Mouse (Mus musculus) intestine, embryonic 16.5 days (tissue): ENCODE measurements around the gene Cip2a. TPM values are rescaled to one million over a fixed set of nuclear protein-coding genes. Genes with fewer than 3 reads are reported as not detected.

Experiments
- ATAC-seq: fragments of 200-750 bp; cut with Nextera tagmentation; 2 replicates; pipeline ENCODE4 v1.8.0; 2017; ENCODE audit warnings: moderate TSS enrichment, moderate library complexity
- H3K27ac ChIP-seq: fragments of 300-500 bp; sonication (generic); 2 replicates; pipeline ENCODE4 v1.5.1; 2014; ENCODE audit warnings: mild to moderate bottlenecking, low read length
- H3K27me3 ChIP-seq: fragments of 300-500 bp; sonication (generic); replicated peaks from 2 replicates; pipeline ENCODE4 v1.6.1; 2014; ENCODE audit warnings: low read length, control low read depth, mixed read lengths; ENCODE audit not compliant: control insufficient read depth, insufficient read depth
- H3K36me3 ChIP-seq: fragments of 300-500 bp; sonication (generic); 2 replicates; pipeline ENCODE4 v1.6.1; 2014; ENCODE audit warnings: low read length, control low read depth; ENCODE audit not compliant: control insufficient read depth, insufficient read depth
- H3K4me1 ChIP-seq: fragments of 300-500 bp; sonication (generic); 2 replicates; pipeline ENCODE4 v1.6.1; 2014; ENCODE audit warnings: low read length, control low read depth, mixed read lengths; ENCODE audit not compliant: control insufficient read depth, insufficient read depth
- H3K4me2 ChIP-seq: fragments of 300-500 bp; sonication (generic); 2 replicates; pipeline ENCODE4 v1.6.1; 2014; ENCODE audit warnings: low read depth, low read length, control low read depth
- H3K4me3 ChIP-seq: fragments of 300-500 bp; sonication (generic); 2 replicates; pipeline ENCODE4 v1.5.1; 2014; ENCODE audit warnings: mild to moderate bottlenecking, low read length
- H3K9ac ChIP-seq: fragments of 300-500 bp; sonication (generic); 2 replicates; pipeline ENCODE4 v1.6.1; 2014; ENCODE audit warnings: low read depth, low read length
- H3K9me3 ChIP-seq: fragments of 300-500 bp; sonication (generic); 2 replicates; pipeline ENCODE4 v1.6.1; 2016; ENCODE audit warnings: low read length, control low read depth; ENCODE audit not compliant: control insufficient read depth
- WGBS: fragments of 180-500 bp; shearing (Covaris S2); extraction: QIAGEN DNeasy Blood & Tissue Kit; methylation state at CpG from one replicate; pipeline ENCODE4 v1.1.7; 2014; 5-methylcytosine and 5-hydroxymethylcytosine counted together
- polyA plus RNA-seq: library from polyadenylated mRNA; unstranded; fragments of >200 nt; fragmentation: Nextera tagmentation; extraction: Ambion mirVana; gene quantifications from 2 replicates; pipeline ENCODE4 v1.2.1, GENCODE M21; 2015

Cip2a gene
- 18.1 and 18.3 TPM in 2 replicates for polyA plus RNA-seq

- H3K4me2 ChIP-seq: peak within 1 kb of the TSS; percentile 55
- whole genome bisulfite sequencing: under 1% methylated on average over 73 of the region's 74 CpGs
- peak within 1 kb of the TSS; percentile 99 for H3K9ac ChIP-seq
- H3K4me1 ChIP-seq: peaks cover 2% of the 10 kb centered on the region; the same call in 1 of the 2 replicates
- peak within 1 kb of the TSS; percentile 77 for H3K4me3 ChIP-seq
- peak within 1 kb of the TSS; percentile 88 for H3K27ac ChIP-seq
- H3K9me3 ChIP-seq: no peaks in the 10 kb centered on the region
- ATAC-seq: peak; percentile 99
- no peaks in the 10 kb centered on the region for H3K27me3 ChIP-seq
- H3K36me3 ChIP-seq: no peaks in the 10 kb centered on the region
These were observed at the start of gene Cip2a, which contains the start of gene Dzip3 for GRCm38 (mm10) chr16:48993559-48994342. Gene Cip2a (plus strand): TSS chr16:48994185. Gene Dzip3 (minus strand): TSS chr16:48994165.

GRCm38 (mm10) chr16:48972996-48973395 is 21.0 kb upstream of the Cip2a start:
- Histone ChIP-seq H3K4me2 (no peak overlapping the region), H3K4me1 (no peaks in the 10 kb centered on the region), H3K4me3 (no peak overlapping the region), H3K36me3 (no peaks in the 10 kb centered on the region), H3K27ac (no peak overlapping the region), H3K27me3 (no peaks in the 10 kb centered on the region), H3K9ac (no peak overlapping the region), H3K9me3 (no peaks in the 10 kb centered on the region)
- WGBS: 95% methylated on average over 2 of the region's 2 CpGs
- no peak for ATAC-seq

GRCm38 (mm10) chr16:48973548-48973947 is 20.4 kb upstream of the Cip2a start:
- no peak for ATAC-seq
- no peak overlapping the region for H3K27ac ChIP-seq
- no peaks in the 10 kb centered on the region for H3K9me3 ChIP-seq
- H3K4me2 ChIP-seq: no peak overlapping the region
- H3K36me3 ChIP-seq: no peaks in the 10 kb centered on the region
- no peaks in the 10 kb centered on the region for H3K4me1 ChIP-seq
- H3K27me3 ChIP-seq: no peaks in the 10 kb centered on the region
- 96% methylated on average over 1 of the region's 1 CpGs for WGBS
- no peak overlapping the region for H3K4me3 ChIP-seq
- no peak overlapping the region for H3K9ac ChIP-seq

GRCm38 (mm10) chr16:48979965-48980364 is 14.0 kb upstream of the Cip2a start:
- Histone ChIP-seq H3K4me2 (no peak overlapping the region), H3K9ac (no peak overlapping the region), H3K36me3 (no peaks in the 10 kb centered on the region), H3K27ac (no peak overlapping the region), H3K9me3 (no peaks in the 10 kb centered on the region), H3K4me1 (no peaks in the 10 kb centered on the region), H3K4me3 (no peak overlapping the region), H3K27me3 (no peaks in the 10 kb centered on the region)
- no peak for ATAC-seq

GRCm38 (mm10) chr16:48985034-48985627 is 8.9 kb upstream of the Cip2a start:
- H3K27ac ChIP-seq: no peak overlapping the region
- H3K4me3 ChIP-seq: no peak overlapping the region
- H3K27me3 ChIP-seq: no peaks in the 10 kb centered on the region
- no peaks in the 10 kb centered on the region for H3K9me3 ChIP-seq
- WGBS: 61% methylated on average over 5 of the region's 5 CpGs
- H3K9ac ChIP-seq: no peak overlapping the region
- no peak overlapping the region for H3K4me2 ChIP-seq
- H3K4me1 ChIP-seq: no peaks in the 10 kb centered on the region
- H3K36me3 ChIP-seq: no peaks in the 10 kb centered on the region
- ATAC-seq: no peak

GRCm38 (mm10) chr16:48989700-48990099 is 4.3 kb upstream of the Cip2a start:
- peaks cover 2% of the 10 kb centered on the region; the same call in 1 of the 2 replicates for H3K4me1 ChIP-seq
- ATAC-seq: no peak
- no peak overlapping the region for H3K4me3 ChIP-seq
- H3K36me3 ChIP-seq: no peaks in the 10 kb centered on the region
- H3K27me3 ChIP-seq: no peaks in the 10 kb centered on the region
- no peak overlapping the region for H3K9ac ChIP-seq
- no peak overlapping the region for H3K27ac ChIP-seq
- H3K4me2 ChIP-seq: no peak overlapping the region
- no peaks in the 10 kb centered on the region for H3K9me3 ChIP-seq

GRCm38 (mm10) chr16:48992437-48993230 is 1.4 kb upstream of the Cip2a start:
- no peaks in the 10 kb centered on the region for H3K36me3 ChIP-seq
- H3K27ac ChIP-seq: no peak overlapping the region
- WGBS: 23% methylated on average over 10 of the region's 10 CpGs
- H3K4me2 ChIP-seq: peak overlapping the region; percentile 55
- peak overlapping the region; percentile 77 for H3K4me3 ChIP-seq
- no peak overlapping the region; the same call in 1 of the 2 replicates for H3K9ac ChIP-seq
- ATAC-seq: no peak
- no peaks in the 10 kb centered on the region for H3K9me3 ChIP-seq
- no peaks in the 10 kb centered on the region for H3K27me3 ChIP-seq
- peaks cover 2% of the 10 kb centered on the region; the same call in 1 of the 2 replicates for H3K4me1 ChIP-seq

GRCm38 (mm10) chr16:48993231-48993558 is 790 bp upstream of the Cip2a start:
- peak overlapping the region; percentile 77 for H3K4me3 ChIP-seq
- H3K9ac ChIP-seq: peak overlapping the region; percentile 99
- H3K36me3 ChIP-seq: no peaks in the 10 kb centered on the region
- peak overlapping the region; percentile 88 for H3K27ac ChIP-seq
- under 1% methylated on average over 9 of the region's 9 CpGs for WGBS
- H3K27me3 ChIP-seq: no peaks in the 10 kb centered on the region
- no peaks in the 10 kb centered on the region for H3K9me3 ChIP-seq
- no peak for ATAC-seq
- peaks cover 2% of the 10 kb centered on the region; the same call in 1 of the 2 replicates for H3K4me1 ChIP-seq
- peak overlapping the region; percentile 55 for H3K4me2 ChIP-seq

GRCm38 (mm10) chr16:48994343-48994693 is 333 bp downstream of the Cip2a start:
- Histone ChIP-seq H3K4me2 (peak overlapping the region; percentile 41), H3K4me3 (peak overlapping the region; percentile 77), H3K27ac (no peak overlapping the region), H3K4me1 (peaks cover 2% of the 10 kb centered on the region; the same call in 1 of the 2 replicates), H3K27me3 (no peaks in the 10 kb centered on the region), H3K36me3 (no peaks in the 10 kb centered on the region), H3K9me3 (no peaks in the 10 kb centered on the region), H3K9ac (peak overlapping the region; percentile 99)
- WGBS: 0% methylated on average over 18 of the region's 18 CpGs
- peak; percentile 60 for ATAC-seq
